Mouse (Mus musculus) bone marrow, adult 2 months (tissue): ENCODE measurements at regions not wholly inside any gene's neighbourhood (a gene's known extent, or its start where the extent isn't known, plus 50 kb on each side); places are given as distances from the start of the nearest gene placed in this dataset.

Experiments
- CTCF ChIP-seq: fragments of 200-500 bp; IDR thresholded peaks from 2 replicates; pipeline ENCODE4 v1.5.1; 2011; ENCODE audit warnings: low read length, control low read depth; ENCODE audit not compliant: control insufficient read depth, insufficient read depth
- POLR2A ChIP-seq: fragments of 200-500 bp; IDR thresholded peaks from 2 replicates; pipeline ENCODE4 v1.6.1; 2011; ENCODE audit warnings: low read depth, mild to moderate bottlenecking, control low read depth, low read length, borderline replicate concordance; ENCODE audit not compliant: control insufficient read depth

- TF ChIP-seq POLR2A (no peak), CTCF (no peak)
Observed at GRCm38 (mm10) chr10:62034291-62034690, 55.4 kb upstream of the Col13a1 start.
